9 mouse cellular contexts compared by ENCODE assay signal in genomic region chr1:131245926-131246325, GRCm38 (mm10). TPM values are rescaled to one million over a fixed set of nuclear protein-coding genes. Genes with fewer than 3 reads are reported as not detected.
DNase-seq lines count a peak whose midpoint lies in the region; ATAC-seq and TF ChIP-seq lines count a peak whose summit lies in the region.
"Had no signal": no experiment of that assay in that cellular context is flagged by ENCODE, and none has a peak within 500 bp of the region (broad histone marks: within the 10 kb centered on the region; RNA-seq: fewer than 3 reads in every experiment).

No protein-coding gene starts in this region.

- peaks cover 85% of the 10 kb centered on the region for H3K27me3 ChIP-seq in embryonic facial prominence, embryonic 10.5 days (replicated peaks; ENCODE audit: low read depth, poor library complexity, severe bottlenecking)

- H3K4me3 ChIP-seq in embryonic facial prominence, embryonic 10.5 days, result peak overlapping the region; percentile 61
- peak overlapping the region; percentile 59 for H3K4me3 ChIP-seq in olfactory bulb, adult 2 months (ENCODE audit: insufficient read depth, low read depth, low read length)

- H3K36me3 ChIP-seq in embryonic facial prominence, embryonic 10.5 days (replicated peaks), result no peaks in the 10 kb centered on the region
- H3K36me3 ChIP-seq: G1E had no signal

- intact Hi-C loops in gastrocnemius, postnatal 36 days (cut with DNase I), result loop anchor here (2.0 kb wide), 1 partner anchor 63 kb away; no protein-coding TSS in a partner anchor
- intact Hi-C loops in heart, postnatal 36 days (cut with DNase I), result loop anchor here (1.0 kb wide), 2 partner anchors 65 to 130 kb away; no protein-coding TSS in a partner anchor

- peak; percentile 51; the same call in 1 of the 2 replicates for TF ChIP-seq CTCF in olfactory bulb, adult 2 months (IDR thresholded peaks at IDR 0.05; ENCODE audit: insufficient read depth, low read depth, low read length)

- peak; percentile 28 for DNase-seq in gastrocnemius, adult 18-20 months (ENCODE audit: low spot score)
- no peak for DNase-seq in gastrocnemius, postnatal 36 days
- peak; percentile 56 for DNase-seq in embryonic facial prominence, embryonic 10.5 days (ENCODE audit: low spot score)
- DNase-seq in heart, postnatal 36 days, result peak; percentile 49 to 58
- DNase-seq in kidney, postnatal 4 days, result peak; percentile 72 to 79
- DNase-seq in lung, postnatal 10 days, result peak; percentile 68

- no peak overlapping the region for H3K27ac ChIP-seq in embryonic facial prominence, embryonic 10.5 days (replicated peaks)
- H3K27ac ChIP-seq in olfactory bulb, adult 2 months (ENCODE audit: insufficient read depth, low read depth, low read length), result no peak overlapping the region

- H3K4me1 ChIP-seq in embryonic facial prominence, embryonic 10.5 days, result peaks cover 24% of the 10 kb centered on the region
- H3K4me1 ChIP-seq in olfactory bulb, adult 2 months (ENCODE audit: control insufficient read depth, insufficient read depth, low read length), result peaks cover 11% of the 10 kb centered on the region

- no peak for TF ChIP-seq POLR2A in olfactory bulb, adult 2 months (IDR thresholded peaks at IDR 0.05; ENCODE audit: insufficient read depth, low read depth, low read length)

- WGBS in embryonic facial prominence, embryonic 10.5 days, result 9% methylated on average over 9 of the region's 9 CpGs
- WGBS in olfactory bulb, adult 2 months, result 6% methylated on average over 9 of the region's 9 CpGs

- peak; percentile 31 for ATAC-seq in activated CD4-positive, CD25-positive, alpha-beta regulatory T cell, adult 4 months

- H3K9me3 ChIP-seq in embryonic facial prominence, embryonic 10.5 days, result no peaks in the 10 kb centered on the region

RNA-seq across cellular contexts. Expression of gene Rassf5, which starts 0.9 kb away (rescaled TPM):
- total RNA-seq in gastrocnemius, adult 18-20 months (2021), result 1 to 10 TPM in 1 of 2 experiments, under 1 TPM in 1; 0.39 to 1.1 TPM
- total RNA-seq in gastrocnemius, postnatal 36 days (2021), result 1 to 10 TPM in 1 of 2 experiments, under 1 TPM in 1; 0.35 to 1.2 TPM
- 100 to 1,000 TPM; 278 to 305 TPM for polyA plus RNA-seq in activated CD4-positive, CD25-positive, alpha-beta regulatory T cell, adult 4 months (2017; shearing (Covaris generic))
- polyA plus RNA-seq in embryonic facial prominence, embryonic 10.5 days (2016; fragmentation: Nextera tagmentation; extraction: Ambion mirVana), result 1.2 and 1.3 TPM in 2 replicates
- 1 to 10 TPM; 1.7 to 1.8 TPM for total RNA-seq in heart, postnatal 36 days (2021)
- polyA plus RNA-seq in olfactory bulb, adult 2 months (2012; ENCODE audit: insufficient read depth, insufficient read length, low replicate concordance, missing spikeins), result not detected in 2 replicates

RNA-seq across cellular contexts. Expression of gene Ikbke, which starts 33.5 kb away (rescaled TPM):
- under 1 TPM; 0.48 to 0.81 TPM for total RNA-seq in gastrocnemius, adult 18-20 months (2021)
- total RNA-seq in gastrocnemius, postnatal 36 days (2021), result 1 to 10 TPM; 1.1 TPM
- 10 to 100 TPM; 68.0 to 91.2 TPM for polyA plus RNA-seq in activated CD4-positive, CD25-positive, alpha-beta regulatory T cell, adult 4 months (2017; shearing (Covaris generic))
- 0.94 and 1.6 TPM in 2 replicates for polyA plus RNA-seq in embryonic facial prominence, embryonic 10.5 days (2016; fragmentation: Nextera tagmentation; extraction: Ambion mirVana)
- total RNA-seq in heart, postnatal 36 days (2021), result 1 to 10 TPM in 1 of 2 experiments, under 1 TPM in 1; 0.89 to 1.6 TPM
- not detected in 2 replicates for polyA plus RNA-seq in olfactory bulb, adult 2 months (2012; ENCODE audit: insufficient read depth, insufficient read length, low replicate concordance, missing spikeins)

Comparison
In these comparisons a context has a peak if more than half of its experiments do, and no peak if none do; other contexts are left out.
1. DNase-seq: peak in gastrocnemius, adult 18-20 months (single experiment), embryonic facial prominence, embryonic 10.5 days (single experiment), heart, postnatal 36 days (2 of 2), kidney, postnatal 4 days (2 of 2) and lung, postnatal 10 days (single experiment); none in gastrocnemius, postnatal 36 days (0 of 2).